Mouse (Mus musculus): ENCODE measurements around the gene Slc6a13. TPM values are rescaled to one million over a fixed set of nuclear protein-coding genes. Genes with fewer than 3 reads are reported as not detected.

Slc6a13 gene
- total RNA-seq, 1 experiment from 2014 or later, result 3.7 TPM

DNA sequence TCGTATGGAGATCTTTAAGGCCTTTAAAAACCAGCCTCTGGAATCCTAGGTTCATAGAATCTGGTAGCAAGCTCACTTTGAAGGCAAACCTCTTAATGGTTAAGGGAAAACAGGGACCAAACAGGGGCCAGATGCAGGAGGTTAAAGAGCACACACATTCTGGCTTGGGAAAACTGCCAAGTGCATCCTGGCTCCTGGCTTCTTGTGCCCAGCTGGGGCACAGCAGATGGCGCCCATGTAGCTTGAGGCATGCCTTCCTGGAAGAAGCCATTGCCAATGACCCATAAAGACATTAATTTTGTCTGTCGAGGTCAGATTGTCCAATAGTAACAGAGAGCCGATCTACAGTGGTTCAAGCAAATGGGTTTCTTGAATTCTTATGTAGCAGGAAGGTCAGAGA is 63.9 kb downstream of the Slc6a13 start:
- ATAC-seq (replicated peaks; ENCODE audit: insufficient number of reproducible peaks, low FRiP score, low TSS enrichment, poor library complexity, severe bottlenecking), result no peak

DNA sequence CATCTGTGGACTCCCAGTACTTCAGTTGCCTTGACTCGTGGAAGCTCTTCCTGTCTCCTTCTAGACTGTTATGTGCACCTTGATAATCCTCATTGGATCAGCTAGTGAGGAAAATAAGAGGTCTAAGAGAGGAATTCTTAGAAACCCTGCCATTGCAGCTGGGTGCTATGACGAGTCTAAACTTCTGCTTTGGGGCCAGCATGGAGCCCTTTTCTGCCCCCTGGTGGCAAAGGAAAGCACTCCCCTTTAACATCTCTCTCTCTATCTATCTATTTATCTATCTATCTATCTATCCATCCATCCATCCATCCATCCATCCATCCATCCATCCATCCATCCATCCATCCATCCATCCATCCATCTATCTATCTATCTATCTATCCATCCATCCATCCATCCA is 66.5 kb downstream of the Slc6a13 start:
- ATAC-seq (replicated peaks; ENCODE audit: insufficient number of reproducible peaks, low FRiP score, low TSS enrichment, poor library complexity, severe bottlenecking), result 0 out of 2 replicates have a peak, but pooled peaks have one; percentile 40

DNA sequence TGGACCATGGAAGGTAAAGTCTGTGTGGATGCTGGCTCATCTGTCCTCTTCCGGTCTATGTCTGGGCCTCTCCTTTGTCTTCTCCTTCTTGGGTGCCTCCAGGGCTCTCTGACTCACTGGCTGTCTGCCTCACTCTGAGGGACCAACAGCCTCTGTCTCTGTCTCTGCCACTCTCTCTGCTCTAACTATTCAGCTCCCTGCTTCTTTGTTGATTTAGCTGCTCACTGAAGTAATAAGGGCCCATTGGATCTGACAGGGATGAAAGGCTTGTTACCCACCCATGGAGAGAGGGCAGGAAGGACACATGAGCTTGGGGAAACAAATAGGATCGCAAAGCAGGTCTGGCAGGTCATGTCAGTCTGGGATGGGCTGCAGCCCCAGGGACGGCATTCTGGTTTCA is 67.1 kb downstream of the Slc6a13 start:
- no peak for ATAC-seq (replicated peaks; ENCODE audit: insufficient number of reproducible peaks, low FRiP score, low TSS enrichment, poor library complexity, severe bottlenecking)

DNA sequence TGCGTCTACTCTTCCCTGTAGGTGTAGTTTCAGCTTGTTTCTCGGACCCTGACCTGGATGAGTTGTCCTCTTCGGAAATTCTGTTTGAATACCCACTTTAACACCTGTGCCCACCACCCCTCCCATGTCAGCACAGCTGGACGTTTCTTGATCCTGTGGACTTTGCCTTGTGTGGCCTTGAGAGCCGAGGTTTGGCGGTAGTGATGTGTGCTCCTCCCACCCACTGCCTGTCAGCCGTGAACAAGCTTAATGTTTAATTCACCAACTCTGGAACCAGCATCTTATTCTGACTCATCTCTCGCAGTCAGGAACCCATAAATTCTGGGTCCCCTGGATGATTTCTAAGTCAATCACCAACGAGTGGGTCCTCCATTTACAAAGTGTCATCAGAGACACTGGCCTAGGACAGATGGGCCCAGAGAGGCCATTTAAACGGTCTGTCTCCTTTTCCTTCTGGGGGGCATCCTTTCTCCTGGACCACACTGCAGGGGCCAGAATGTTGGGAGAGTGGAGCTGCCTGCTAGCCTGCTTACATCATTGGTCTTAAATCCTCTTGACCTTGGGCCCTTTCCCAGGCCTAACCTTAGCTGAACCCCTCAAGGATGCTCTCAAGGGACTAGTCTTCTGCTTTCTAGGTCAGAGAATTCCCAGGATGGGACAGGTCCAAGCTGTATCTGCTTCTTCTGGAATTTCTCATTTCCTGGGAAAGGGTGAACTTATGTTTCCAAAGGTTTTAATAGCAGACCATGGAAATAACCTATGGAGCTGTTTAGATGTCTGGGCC is 71.4 kb downstream of the Slc6a13 start:
- ATAC-seq (replicated peaks; ENCODE audit: insufficient number of reproducible peaks, low FRiP score, low TSS enrichment, poor library complexity, severe bottlenecking), result no peak

DNA sequence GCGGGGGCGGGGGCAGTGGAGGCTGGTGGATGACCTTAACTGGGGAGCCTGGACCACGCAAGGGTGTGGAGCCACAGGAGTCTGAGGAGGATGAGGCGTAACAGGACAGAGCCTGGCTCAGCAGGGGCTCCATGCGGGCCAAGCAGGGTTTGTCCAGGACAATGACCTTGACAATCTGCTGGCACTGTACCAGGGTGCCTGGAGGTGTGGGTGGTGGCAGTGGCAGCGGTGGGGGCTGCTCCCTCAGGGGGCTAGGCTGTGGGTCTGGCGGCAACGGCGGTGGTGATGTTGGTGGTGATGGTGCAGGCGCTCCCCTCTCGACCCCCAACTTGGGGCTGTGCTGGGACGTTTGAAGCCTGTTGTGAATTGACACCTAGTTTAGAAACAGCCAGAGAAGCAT is 76.1 kb downstream of the Slc6a13 start:
- no peak for ATAC-seq (replicated peaks; ENCODE audit: insufficient number of reproducible peaks, low FRiP score, low TSS enrichment, poor library complexity, severe bottlenecking)

DNA sequence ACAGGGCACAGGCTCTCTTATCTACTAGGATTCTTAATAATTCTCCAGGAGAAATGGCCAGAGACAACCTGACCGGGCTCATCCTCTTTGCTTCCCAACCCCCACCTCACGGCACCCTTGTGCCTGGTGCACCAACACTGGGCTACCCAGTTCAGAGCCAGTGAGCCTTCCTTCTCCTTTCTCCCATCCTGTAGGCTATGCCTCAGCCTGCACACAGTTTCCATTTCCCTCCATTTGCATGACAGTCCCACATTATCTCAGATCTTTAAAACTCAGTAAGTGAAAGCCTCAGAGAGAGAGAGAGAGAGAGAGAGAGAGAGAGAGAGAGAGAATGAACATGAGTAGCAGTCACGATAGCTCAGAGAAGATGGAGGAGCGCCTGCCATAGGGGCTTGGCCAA is 78.2 kb downstream of the Slc6a13 start:
- no peak for ATAC-seq (replicated peaks; ENCODE audit: insufficient number of reproducible peaks, low FRiP score, low TSS enrichment, poor library complexity, severe bottlenecking)

DNA sequence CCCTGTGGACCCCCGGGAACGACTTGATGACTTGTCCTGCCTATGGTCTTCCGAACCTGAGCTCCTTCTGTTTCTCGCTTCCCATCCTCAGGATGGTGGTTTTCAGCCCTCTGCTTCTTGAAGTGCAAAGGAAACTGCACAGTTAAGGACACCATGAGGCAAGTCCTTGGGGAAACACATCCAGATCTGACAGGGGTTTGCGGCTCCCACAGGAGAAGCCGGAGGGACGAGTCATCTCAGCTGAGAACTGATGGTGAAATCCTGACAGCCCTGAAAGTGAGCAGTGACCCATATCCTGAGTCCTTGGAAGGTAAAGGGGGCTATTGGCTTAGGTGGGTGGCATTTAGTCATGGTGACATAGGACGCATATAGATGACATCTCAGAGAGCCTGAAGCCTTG is 80.5 kb downstream of the Slc6a13 start:
- ATAC-seq (replicated peaks; ENCODE audit: insufficient number of reproducible peaks, low FRiP score, low TSS enrichment, poor library complexity, severe bottlenecking), result no peak

DNA sequence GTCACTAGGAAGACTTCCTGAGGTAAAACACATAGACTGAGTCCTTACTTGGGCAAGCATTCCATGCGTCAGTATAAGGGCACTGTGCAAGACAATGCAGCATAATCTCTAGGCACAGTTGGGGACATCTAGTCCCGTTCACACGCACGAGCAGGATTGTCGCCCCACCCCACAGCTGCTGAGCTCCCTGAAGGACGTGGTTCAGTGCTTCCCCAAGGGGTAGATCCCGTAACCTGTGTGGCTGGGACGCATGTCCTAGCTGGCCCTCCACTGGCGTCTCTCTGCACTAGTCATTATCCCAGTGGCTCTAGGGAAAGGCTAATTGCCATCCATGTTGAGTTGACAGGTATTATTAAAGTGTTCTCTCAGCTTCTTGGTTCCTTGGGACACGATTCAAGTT is 82.0 kb downstream of the Slc6a13 start:
- no peak for ATAC-seq (replicated peaks; ENCODE audit: insufficient number of reproducible peaks, low FRiP score, low TSS enrichment, poor library complexity, severe bottlenecking)

DNA sequence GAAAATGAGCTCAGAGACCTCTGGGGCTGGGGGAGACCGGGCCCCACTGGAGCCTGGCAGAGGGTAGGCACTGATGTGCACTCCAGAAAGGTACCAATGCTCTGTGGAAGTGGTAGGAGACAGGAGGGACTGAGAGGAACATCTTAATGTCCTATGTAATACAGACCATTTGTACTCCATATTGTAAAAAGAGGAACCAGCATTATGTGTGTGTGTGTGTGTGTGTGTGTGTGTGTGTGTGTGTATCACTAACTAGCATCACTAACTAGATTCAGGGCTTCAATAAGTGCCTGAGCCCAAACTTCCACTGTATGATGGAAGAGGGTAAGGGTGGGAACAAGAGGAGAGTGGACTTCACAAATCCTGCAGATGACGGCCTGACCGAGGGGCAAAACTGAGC is 85.4 kb downstream of the Slc6a13 start:
- ATAC-seq (replicated peaks; ENCODE audit: insufficient number of reproducible peaks, low FRiP score, low TSS enrichment, poor library complexity, severe bottlenecking), result no peak

Other genes starting within 250 kb of the Slc6a13 start
- gene Mical3, start 169.2 kb upstream of the Slc6a13 start, total RNA-seq (2017), result 1.3 to 2.9 TPM (median 2.6 TPM) in 3 replicates
- gene Pex26, start 116.6 kb upstream of the Slc6a13 start, total RNA-seq (2017), result 4.0 to 9.1 TPM (median 4.9 TPM) in 3 replicates
- 1.1 to 3.4 TPM (median 2.6 TPM) in 3 replicates for gene Tuba8, start 89.5 kb upstream of the Slc6a13 start, total RNA-seq (2017)
- 3.1 to 9.2 TPM (median 5.0 TPM) in 3 replicates for gene Usp18, start 54.3 kb upstream of the Slc6a13 start, total RNA-seq (2017)
- 7.1 to 8.9 TPM (median 7.4 TPM) in 3 replicates for gene Slc6a12, start 42.8 kb downstream of the Slc6a13 start, total RNA-seq (2017)
- not detected in 3 replicates for gene Iqsec3, start 173.5 kb downstream of the Slc6a13 start, total RNA-seq (2017)

Data from monocyte, adult 5-6 weeks (primary cell).